Mouse (Mus musculus): ENCODE measurements around the gene Lcn2.

DNA sequence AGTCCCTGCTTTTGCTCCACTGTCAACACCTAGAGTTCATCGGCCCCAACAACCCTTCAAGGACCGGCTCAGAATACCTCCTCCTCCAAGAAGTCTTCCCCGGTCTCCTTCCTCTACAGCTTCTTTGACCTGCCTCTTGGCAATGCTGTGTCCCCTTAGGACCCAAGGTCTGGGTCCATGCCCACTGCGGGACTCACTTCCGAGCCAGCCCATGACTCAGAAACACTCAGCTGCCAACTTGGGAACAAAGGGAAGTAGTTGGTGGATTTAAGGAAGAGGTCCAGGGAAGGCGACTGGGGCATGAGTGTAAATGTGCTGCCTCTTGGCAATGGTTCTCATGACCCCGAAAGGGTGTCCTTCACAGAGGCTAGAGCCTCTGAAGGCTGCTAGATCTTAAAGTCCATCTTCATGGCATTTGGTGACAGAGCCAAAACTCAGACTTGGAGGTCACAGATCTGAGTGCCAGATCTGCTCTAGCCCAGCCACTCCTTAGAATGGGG lies 8.0 kb downstream of the Lcn2 start:
- TF ChIP-seq CTCF (conservative IDR thresholded peaks at IDR 0.05; ENCODE audit: insufficient read depth, insufficient read length, low read depth, low read length) (no peak), POLR2A (IDR thresholded peaks at IDR 0.05; ENCODE audit: low read depth, low read length) (no peak)
